Mouse (Mus musculus): ENCODE measurements around the gene Cmbl. TPM values are rescaled to one million over a fixed set of nuclear protein-coding genes. Genes with fewer than 3 reads are reported as not detected.

Cmbl gene
- polyA plus RNA-seq, 1 experiment from 2014 or later: 5.2 TPM

DNA sequence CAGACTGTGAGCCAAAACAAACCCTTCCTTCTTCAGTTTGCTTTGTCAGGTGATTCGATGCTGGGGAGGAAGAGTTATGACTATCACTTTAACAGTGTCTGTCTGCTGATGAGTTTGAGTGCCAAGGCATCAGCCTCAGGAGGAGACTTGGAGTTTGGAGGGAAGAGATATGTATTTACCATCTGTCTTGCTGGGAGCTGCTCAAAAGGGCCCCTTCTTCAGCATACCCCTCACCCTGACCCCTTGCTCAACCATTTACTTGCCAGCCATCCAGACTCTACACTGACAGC is 24.7 kb upstream of the Cmbl start:
- ATAC-seq (ENCODE audit: insufficient read depth): no peak
- H3K27ac ChIP-seq (ENCODE audit: low read depth): peak overlapping the region; percentile 1; the same call in 1 of the 2 replicates
- no peaks in the 10 kb centered on the region for H3K9me3 ChIP-seq (ENCODE audit: low read depth, low read length)
- no peak overlapping the region for H3K4me2 ChIP-seq
- DNase-seq: no peak
- no peaks in the 10 kb centered on the region for H3K36me3 ChIP-seq (ENCODE audit: insufficient read depth)
- no peaks in the 10 kb centered on the region for H3K27me3 ChIP-seq (ENCODE audit: insufficient read depth, low read length)
- H3K9ac ChIP-seq: no peak overlapping the region
- TF ChIP-seq CTCF (IDR thresholded peaks at IDR 0.05; ENCODE audit: low read depth): no peak
- WGBS: 23% methylated on average over 1 of the region's 1 CpGs
- H3K4me3 ChIP-seq (ENCODE audit: low read depth, low read length): no peak overlapping the region
- peaks cover 6% of the 10 kb centered on the region; the same call in 1 of the 2 replicates for H3K4me1 ChIP-seq (ENCODE audit: insufficient read depth)

DNA sequence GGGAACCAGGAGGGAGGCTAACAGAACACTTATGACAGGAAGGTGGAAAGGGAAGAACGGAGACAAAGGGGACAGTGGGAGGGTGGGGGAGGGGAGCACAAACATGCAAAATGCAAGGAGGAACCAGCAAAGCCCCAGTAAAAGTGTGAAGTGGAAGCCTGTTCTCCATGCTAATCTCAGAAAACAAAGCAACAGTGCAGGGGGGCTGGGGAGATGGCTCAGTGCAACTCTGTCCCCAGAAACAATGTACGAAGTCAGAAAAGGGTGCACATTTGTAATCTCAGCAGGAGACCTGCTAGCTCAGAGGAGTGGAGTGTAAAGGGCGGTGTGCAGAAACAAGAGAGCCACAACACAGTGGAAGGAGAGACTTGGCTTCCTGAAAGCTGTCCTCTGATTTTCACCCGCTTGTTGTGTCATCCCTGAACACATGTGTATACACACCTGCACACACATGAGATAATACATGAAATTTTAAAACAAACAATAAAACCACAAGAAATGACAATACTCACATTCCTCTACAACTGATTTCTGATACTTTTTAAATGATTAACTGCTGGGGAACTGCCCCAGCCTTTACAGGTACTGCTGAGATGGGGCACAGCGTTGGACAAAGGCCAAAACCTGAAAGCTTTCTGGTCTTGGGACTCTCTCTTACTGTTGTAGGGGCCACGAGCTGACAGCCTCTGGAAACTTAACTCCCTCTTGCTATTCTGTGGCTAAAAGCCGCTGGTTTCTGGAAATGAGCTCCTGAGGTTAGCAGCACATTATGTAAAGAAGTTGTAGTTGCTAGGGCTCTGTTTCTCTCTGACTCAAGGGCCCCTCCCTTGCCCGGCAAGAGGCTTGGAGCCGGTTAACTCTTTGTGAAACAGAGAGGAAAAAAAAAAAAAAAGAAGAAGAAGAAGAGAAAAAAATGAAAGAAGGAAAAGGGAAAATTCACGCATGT is 22.9 kb upstream of the Cmbl start:
- no peaks in the 10 kb centered on the region for H3K9me3 ChIP-seq (ENCODE audit: low read depth, low read length)
- H3K9ac ChIP-seq: no peak overlapping the region
- WGBS: 7% methylated on average over 10 of the region's 10 CpGs
- no peak overlapping the region for H3K4me3 ChIP-seq (ENCODE audit: low read depth, low read length)
- H3K4me2 ChIP-seq: no peak overlapping the region
- no peak for TF ChIP-seq CTCF (IDR thresholded peaks at IDR 0.05; ENCODE audit: low read depth)
- no peaks in the 10 kb centered on the region for H3K36me3 ChIP-seq (ENCODE audit: insufficient read depth)
- H3K4me1 ChIP-seq (ENCODE audit: insufficient read depth): peaks cover 6% of the 10 kb centered on the region; the same call in 1 of the 2 replicates
- ATAC-seq (ENCODE audit: insufficient read depth) (peak; percentile 30; the same call in 1 of the 2 replicates), DNase-seq (peak; percentile 32)
- no peaks in the 10 kb centered on the region for H3K27me3 ChIP-seq (ENCODE audit: insufficient read depth, low read length)
- H3K27ac ChIP-seq (ENCODE audit: low read depth): peak overlapping the region; percentile 51; the same call in 1 of the 2 replicates

DNA sequence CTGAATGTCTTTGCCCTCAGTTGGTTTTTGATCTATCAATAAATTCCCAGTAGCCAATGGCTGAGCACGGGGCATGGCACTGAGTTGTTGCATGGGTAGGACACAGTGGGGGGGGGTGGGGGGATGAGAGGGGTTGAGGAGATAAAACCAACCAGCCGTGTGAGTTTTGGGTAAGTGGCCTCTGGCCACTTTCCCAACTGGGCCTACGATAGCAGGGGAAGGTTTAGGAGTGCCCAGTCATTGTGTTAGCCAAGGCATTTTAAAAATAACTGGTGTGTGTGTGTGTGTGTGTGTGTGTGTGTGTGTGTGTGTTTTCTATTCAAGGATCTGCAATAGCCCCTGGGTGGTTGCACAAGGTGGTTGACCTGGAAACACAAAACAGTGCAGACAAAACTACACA is 21.9 kb upstream of the Cmbl start:
- H3K9ac ChIP-seq: no peak overlapping the region
- H3K9me3 ChIP-seq (ENCODE audit: low read depth, low read length): no peaks in the 10 kb centered on the region
- no peak for TF ChIP-seq CTCF (IDR thresholded peaks at IDR 0.05; ENCODE audit: low read depth)
- no peaks in the 10 kb centered on the region for H3K27me3 ChIP-seq (ENCODE audit: insufficient read depth, low read length)
- H3K36me3 ChIP-seq (ENCODE audit: insufficient read depth): no peaks in the 10 kb centered on the region
- H3K4me3 ChIP-seq (ENCODE audit: low read depth, low read length): no peak overlapping the region
- no peak overlapping the region for H3K27ac ChIP-seq (ENCODE audit: low read depth)
- no peak for ATAC-seq (ENCODE audit: insufficient read depth)
- no peak overlapping the region for H3K4me2 ChIP-seq
- peaks cover 6% of the 10 kb centered on the region; the same call in 1 of the 2 replicates for H3K4me1 ChIP-seq (ENCODE audit: insufficient read depth)
- WGBS: 17% methylated on average over 3 of the region's 3 CpGs
- DNase-seq: no peak

DNA sequence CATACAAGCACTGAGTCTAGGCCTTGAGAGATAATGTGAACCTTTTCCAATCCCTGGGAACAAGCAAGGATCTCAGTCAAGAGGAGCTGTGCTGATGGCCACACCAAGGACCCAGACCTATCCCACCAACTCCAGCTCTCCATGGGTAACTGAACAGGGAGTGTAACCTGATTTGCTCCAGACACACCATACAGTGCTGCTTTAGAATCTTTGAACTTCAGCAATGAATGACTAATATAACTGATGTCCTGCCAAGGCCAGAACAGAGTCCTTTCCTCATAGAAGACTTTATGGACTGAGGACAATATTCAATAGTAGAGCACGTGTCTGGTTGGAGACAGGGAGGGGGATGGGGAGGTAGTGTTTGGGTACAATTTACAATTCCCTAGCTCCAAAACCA is 20.1 kb upstream of the Cmbl start:
- WGBS: 46% methylated on average over 1 of the region's 1 CpGs
- ATAC-seq (ENCODE audit: insufficient read depth) (no peak), DNase-seq (no peak)
- Histone ChIP-seq H3K4me2 (no peak overlapping the region), H3K36me3 (ENCODE audit: insufficient read depth) (no peaks in the 10 kb centered on the region), H3K27me3 (ENCODE audit: insufficient read depth, low read length) (no peaks in the 10 kb centered on the region), H3K27ac (ENCODE audit: low read depth) (no peak overlapping the region), H3K9ac (no peak overlapping the region), H3K4me1 (ENCODE audit: insufficient read depth) (peaks cover 6% of the 10 kb centered on the region; the same call in 1 of the 2 replicates), H3K4me3 (ENCODE audit: low read depth, low read length) (no peak overlapping the region), H3K9me3 (ENCODE audit: low read depth, low read length) (no peaks in the 10 kb centered on the region)
- TF ChIP-seq CTCF (IDR thresholded peaks at IDR 0.05; ENCODE audit: low read depth): no peak

DNA sequence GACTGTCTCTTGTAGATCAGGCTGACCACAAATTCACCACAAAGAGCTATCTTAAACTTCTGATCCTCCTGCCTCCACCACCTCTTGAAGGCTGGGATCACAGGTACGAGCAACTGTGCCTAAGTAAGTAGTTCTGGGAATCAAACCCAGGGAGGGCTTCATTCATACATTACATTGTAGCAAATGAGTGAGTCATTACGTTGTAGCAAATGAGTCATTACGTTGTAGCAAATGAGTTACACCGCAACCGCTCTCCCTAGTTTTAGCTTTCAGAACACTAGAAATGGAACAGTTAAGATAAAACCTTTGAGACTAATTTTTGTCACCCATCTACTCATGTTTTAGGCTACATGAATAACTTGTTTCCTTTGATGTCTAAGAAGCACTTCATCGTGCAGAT is 18.9 kb upstream of the Cmbl start:
- Histone ChIP-seq H3K9ac (no peak overlapping the region), H3K27me3 (ENCODE audit: insufficient read depth, low read length) (no peaks in the 10 kb centered on the region), H3K27ac (ENCODE audit: low read depth) (no peak overlapping the region), H3K4me2 (no peak overlapping the region), H3K4me3 (ENCODE audit: low read depth, low read length) (no peak overlapping the region), H3K4me1 (ENCODE audit: insufficient read depth) (peaks cover 6% of the 10 kb centered on the region; the same call in 1 of the 2 replicates), H3K36me3 (ENCODE audit: insufficient read depth) (no peaks in the 10 kb centered on the region), H3K9me3 (ENCODE audit: low read depth, low read length) (no peaks in the 10 kb centered on the region)
- TF ChIP-seq CTCF (IDR thresholded peaks at IDR 0.05; ENCODE audit: low read depth): no peak
- WGBS: 85% methylated on average over 6 of the region's 6 CpGs
- no peak for DNase-seq
- ATAC-seq (ENCODE audit: insufficient read depth): no peak

DNA sequence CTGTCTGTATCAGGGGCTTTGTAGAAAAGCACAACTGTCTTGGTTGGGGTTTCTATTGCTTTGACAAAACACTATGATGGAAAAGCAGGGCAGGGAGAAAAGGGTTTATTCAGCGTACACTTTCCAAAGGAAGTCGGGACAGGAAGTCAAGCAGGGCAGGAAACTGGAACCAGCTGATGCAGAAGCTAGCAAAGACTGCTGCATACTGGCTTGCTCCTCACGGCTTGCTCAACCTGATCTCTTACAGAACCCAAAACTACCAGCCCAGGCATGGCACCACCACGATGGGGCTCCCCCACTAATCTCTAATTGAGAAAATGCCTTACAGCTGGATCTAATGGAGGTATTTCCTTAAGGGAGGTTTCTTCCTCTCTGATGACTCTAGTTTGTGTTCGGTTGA is 17.8 kb upstream of the Cmbl start:
- Histone ChIP-seq H3K9ac (no peak overlapping the region), H3K36me3 (ENCODE audit: insufficient read depth) (no peaks in the 10 kb centered on the region), H3K4me2 (no peak overlapping the region), H3K9me3 (ENCODE audit: low read depth, low read length) (no peaks in the 10 kb centered on the region), H3K4me3 (ENCODE audit: low read depth, low read length) (no peak overlapping the region), H3K27me3 (ENCODE audit: insufficient read depth, low read length) (no peaks in the 10 kb centered on the region), H3K4me1 (ENCODE audit: insufficient read depth) (peaks cover 2% of the 10 kb centered on the region; the same call in 1 of the 2 replicates), H3K27ac (ENCODE audit: low read depth) (no peak overlapping the region)
- DNase-seq (no peak), ATAC-seq (ENCODE audit: insufficient read depth) (no peak)
- 68% methylated on average over 5 of the region's 5 CpGs for WGBS
- no peak for TF ChIP-seq CTCF (IDR thresholded peaks at IDR 0.05; ENCODE audit: low read depth)

DNA sequence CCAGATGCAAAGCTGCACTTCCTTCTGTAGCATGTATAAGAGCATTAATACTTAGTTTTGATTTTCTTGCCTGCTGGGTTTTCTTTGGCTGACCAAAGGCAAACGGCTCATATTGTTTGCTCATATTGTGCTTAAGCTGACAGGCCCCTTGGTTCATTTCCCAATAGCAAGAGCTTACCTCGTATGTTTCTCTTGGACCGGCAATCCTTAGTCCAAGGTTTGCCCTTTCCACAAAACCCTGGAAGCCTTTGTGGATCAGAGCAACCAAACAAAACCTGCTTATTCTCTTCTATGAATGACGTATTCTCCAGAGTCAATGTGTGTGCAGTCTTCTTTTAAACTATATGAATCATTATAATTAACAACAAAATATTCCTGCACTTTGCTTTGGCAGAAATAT is 14.8 kb upstream of the Cmbl start:
- Histone ChIP-seq H3K4me2 (no peak overlapping the region), H3K9me3 (ENCODE audit: low read depth, low read length) (no peaks in the 10 kb centered on the region), H3K4me1 (ENCODE audit: insufficient read depth) (no peaks in the 10 kb centered on the region), H3K36me3 (ENCODE audit: insufficient read depth) (no peaks in the 10 kb centered on the region), H3K27ac (ENCODE audit: low read depth) (no peak overlapping the region), H3K4me3 (ENCODE audit: low read depth, low read length) (no peak overlapping the region), H3K9ac (no peak overlapping the region), H3K27me3 (ENCODE audit: insufficient read depth, low read length) (no peaks in the 10 kb centered on the region)
- ATAC-seq (ENCODE audit: insufficient read depth): no peak
- no peak for TF ChIP-seq CTCF (IDR thresholded peaks at IDR 0.05; ENCODE audit: low read depth)
- no peak for DNase-seq
- WGBS: 74% methylated on average over 4 of the region's 4 CpGs
